Mouse (Mus musculus) kidney, embryonic 15.5 days (tissue): ENCODE measurements around the gene Mllt10. TPM values are rescaled to one million over a fixed set of nuclear protein-coding genes. Genes with fewer than 3 reads are reported as not detected.
"Not testable (repeated sequence)": the region's sequence is repeated elsewhere in the genome, so short reads cannot be mapped to it uniquely, and the experiment has no call there.

Experiments
- ATAC-seq: fragments of 200-750 bp; cut with Nextera tagmentation; replicated peaks from 2 replicates; pipeline ENCODE4 v1.8.0; 2017; ENCODE audit warnings: moderate TSS enrichment; ENCODE audit not compliant: low FRiP score
- H3K27ac ChIP-seq: fragments of 300-500 bp; sonication (generic); 2 replicates; pipeline ENCODE4 v1.5.1; 2015; ENCODE audit warnings: mild to moderate bottlenecking, inconsistent platforms
- H3K27me3 ChIP-seq: fragments of 300-500 bp; sonication (generic); 2 replicates; pipeline ENCODE4 v1.6.1; 2015; ENCODE audit warnings: inconsistent platforms
- H3K36me3 ChIP-seq: fragments of 300-500 bp; sonication (generic); 2 replicates; pipeline ENCODE4 v1.6.1; 2015; ENCODE audit warnings: inconsistent platforms
- H3K4me1 ChIP-seq: fragments of 300-500 bp; sonication (generic); 2 replicates; pipeline ENCODE4 v1.6.1; 2015; ENCODE audit warnings: inconsistent platforms
- H3K4me2 ChIP-seq: fragments of 300-500 bp; sonication (generic); 2 replicates; pipeline ENCODE4 v1.6.1; 2015; ENCODE audit warnings: moderate library complexity, mild to moderate bottlenecking, inconsistent platforms
- H3K4me3 ChIP-seq: fragments of 300-500 bp; sonication (generic); replicated peaks from 2 replicates; pipeline ENCODE4 v1.5.1; 2015; ENCODE audit warnings: mild to moderate bottlenecking, inconsistent platforms
- H3K9ac ChIP-seq: fragments of 300-500 bp; sonication (generic); 2 replicates; pipeline ENCODE4 v1.6.1; 2015; ENCODE audit warnings: mild to moderate bottlenecking, inconsistent platforms
- H3K9me3 ChIP-seq: fragments of 300-500 bp; sonication (generic); replicated peaks from 2 replicates; pipeline ENCODE4 v1.6.1; 2016; ENCODE audit warnings: inconsistent platforms
- WGBS: fragments of 180-500 bp; shearing (Covaris S2); methylation state at CpG from one replicate; pipeline ENCODE4 v1.1.7; 2015; ENCODE audit warnings: mixed read lengths; 5-methylcytosine and 5-hydroxymethylcytosine counted together
- polyA plus RNA-seq: library from polyadenylated mRNA; unstranded; fragments of >200 nt; fragmentation: Nextera tagmentation; extraction: Ambion mirVana; gene quantifications from 2 replicates; pipeline ENCODE4 v1.2.1, GENCODE M21; 2015

The Mllt10 gene
- polyA plus RNA-seq, 1 experiment from 2014 or later, result 72.9 TPM

- Histone ChIP-seq H3K27me3 (no peaks in the 10 kb centered on the region), H3K36me3 (peaks cover 33% of the 10 kb centered on the region), H3K9ac (no peak overlapping the region), H3K4me3 (no peak overlapping the region), H3K4me2 (no peak overlapping the region), H3K4me1 (peaks cover 15% of the 10 kb centered on the region), H3K9me3 (no peaks in the 10 kb centered on the region), H3K27ac (no peak overlapping the region)
- 88% methylated on average over 4 of the region's 4 CpGs for WGBS
- ATAC-seq, result no peak
Measured at GRCm38 (mm10) chr2:18068071-18068796, 13.2 kb downstream of the Mllt10 start.

- 0 out of 2 replicates have a peak, but pooled peaks have one; percentile 22 for ATAC-seq
- Histone ChIP-seq H3K27me3 (no peaks in the 10 kb centered on the region), H3K4me3 (no peak overlapping the region), H3K4me1 (peaks cover 3% of the 10 kb centered on the region; the same call in 1 of the 2 replicates), H3K4me2 (no peak overlapping the region), H3K9me3 (no peaks in the 10 kb centered on the region), H3K36me3 (peaks cover 65% of the 10 kb centered on the region), H3K9ac (no peak overlapping the region), H3K27ac (no peak overlapping the region)
- 81% methylated on average over 2 of the region's 2 CpGs for WGBS
Measured at GRCm38 (mm10) chr2:18071947-18072346, 16.9 kb downstream of the Mllt10 start.

DNA sequence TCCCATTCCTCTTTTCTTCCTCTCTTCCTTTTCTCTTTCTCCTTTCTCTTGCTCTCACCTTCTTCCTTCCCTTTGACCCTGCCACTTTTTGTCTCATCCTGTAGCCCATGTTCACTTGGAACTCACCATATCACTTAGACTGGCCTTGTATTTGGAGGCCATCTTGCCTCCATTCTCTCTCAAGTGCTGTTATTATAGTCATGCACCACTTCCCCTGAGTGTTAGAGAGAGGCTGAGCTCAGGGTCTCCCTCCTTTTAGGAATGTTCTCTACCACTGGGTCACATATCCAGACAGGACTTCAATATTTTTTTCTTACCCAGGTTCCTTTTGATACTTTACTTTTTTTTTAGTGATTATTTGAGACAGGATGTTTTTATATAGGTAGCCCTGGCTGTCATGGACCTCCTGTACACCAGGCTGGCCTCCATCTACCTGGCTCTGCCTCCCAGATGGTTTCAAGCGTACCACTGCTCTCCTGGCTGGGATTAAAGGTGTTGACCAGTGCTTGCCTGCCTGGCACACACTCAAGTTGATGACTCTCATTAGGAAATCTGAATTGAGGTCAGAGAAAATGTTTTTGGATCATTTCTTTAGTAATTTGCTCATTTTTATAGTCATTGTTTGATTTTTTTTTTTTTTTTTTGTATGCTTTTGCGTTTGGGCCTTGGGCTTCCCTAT lies 25.3 kb downstream of the Mllt10 start:
- H3K27ac ChIP-seq, result 0 out of 2 replicates have a peak overlapping the region, but pooled peaks have one; percentile 32
- H3K4me3 ChIP-seq, result no peak overlapping the region
- WGBS, result 86% methylated on average over 2 of the region's 2 CpGs
- no peaks in the 10 kb centered on the region for H3K4me1 ChIP-seq
- H3K4me2 ChIP-seq, result no peak overlapping the region
- no peaks in the 10 kb centered on the region for H3K9me3 ChIP-seq
- no peak overlapping the region for H3K9ac ChIP-seq
- no peak for ATAC-seq
- no peaks in the 10 kb centered on the region for H3K27me3 ChIP-seq
- peaks cover 82% of the 10 kb centered on the region for H3K36me3 ChIP-seq

DNA sequence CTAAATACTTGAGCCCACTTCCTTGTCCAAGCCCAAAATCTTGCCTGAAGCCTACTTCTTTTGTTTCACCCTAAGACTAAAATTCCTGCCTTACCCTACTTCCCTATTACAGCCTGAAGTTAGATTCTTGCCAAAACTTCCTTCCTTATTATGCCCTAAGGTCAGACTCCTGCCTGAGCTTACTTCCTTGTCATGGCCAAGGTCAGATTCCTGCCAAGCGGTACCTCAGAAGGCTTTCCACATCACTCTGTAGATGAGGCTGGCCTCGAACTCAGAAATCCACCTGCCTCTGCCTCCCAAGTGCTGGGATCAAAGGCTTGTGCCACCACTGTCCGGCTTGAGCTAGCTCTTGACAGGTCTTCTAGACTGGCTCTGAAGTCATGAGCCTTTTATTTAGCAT lies 32.7 kb downstream of the Mllt10 start:
- not testable (repeated sequence) for H3K9ac ChIP-seq, H3K4me1 ChIP-seq, H3K9me3 ChIP-seq, H3K4me3 ChIP-seq, ATAC-seq, H3K27ac ChIP-seq, H3K4me2 ChIP-seq, H3K27me3 ChIP-seq
- whole genome bisulfite sequencing, result 96% methylated on average over 3 of the region's 3 CpGs
- peaks cover 83% of the 10 kb centered on the region for H3K36me3 ChIP-seq

GRCm38 (mm10) chr2:18093858-18094257 lies 38.8 kb downstream of the Mllt10 start:
- Histone ChIP-seq H3K9ac (no peak overlapping the region), H3K9me3 (no peaks in the 10 kb centered on the region), H3K36me3 (peaks cover 66% of the 10 kb centered on the region), H3K4me3 (no peak overlapping the region), H3K27ac (no peak overlapping the region), H3K27me3 (no peaks in the 10 kb centered on the region), H3K4me2 (no peak overlapping the region), H3K4me1 (0 out of 2 replicates have a peak, but pooled peaks cover 4% of the 10 kb centered on the region)
- ATAC-seq, result no peak
- WGBS, result 93% methylated on average over 1 of the region's 1 CpGs

GRCm38 (mm10) chr2:18094319-18094718 lies 39.3 kb downstream of the Mllt10 start:
- Histone ChIP-seq H3K27ac (no peak overlapping the region), H3K9me3 (no peaks in the 10 kb centered on the region), H3K9ac (no peak overlapping the region), H3K4me2 (no peak overlapping the region), H3K4me3 (no peak overlapping the region), H3K36me3 (peaks cover 66% of the 10 kb centered on the region), H3K4me1 (0 out of 2 replicates have a peak, but pooled peaks cover 4% of the 10 kb centered on the region), H3K27me3 (no peaks in the 10 kb centered on the region)
- no peak for ATAC-seq

GRCm38 (mm10) chr2:18095804-18096203 lies 40.8 kb downstream of the Mllt10 start:
- Histone ChIP-seq H3K9ac (no peak overlapping the region), H3K27ac (no peak overlapping the region), H3K36me3 (peaks cover 65% of the 10 kb centered on the region)

DNA sequence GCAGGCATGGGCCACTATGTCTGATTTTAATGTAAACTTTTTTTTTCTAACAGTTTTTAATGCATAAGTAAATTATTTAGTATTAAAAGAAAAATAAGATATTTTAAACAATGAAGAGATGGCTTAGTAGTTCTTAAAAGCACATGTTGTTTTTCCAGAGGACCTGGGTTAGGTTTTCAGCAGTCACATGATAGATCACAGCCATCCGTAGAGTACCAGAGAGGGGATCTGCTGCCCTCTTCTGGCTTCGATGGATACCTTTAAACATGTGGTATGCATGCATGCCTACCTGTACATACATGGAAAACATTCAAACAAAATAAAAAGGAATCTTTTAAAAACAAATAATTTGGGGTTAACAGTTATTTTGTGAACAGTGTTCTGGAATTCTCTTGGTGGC lies 45.9 kb downstream of the Mllt10 start:
- 89% methylated on average over 2 of the region's 2 CpGs for WGBS
- H3K9me3 ChIP-seq, result 0 out of 2 replicates have a peak, but pooled peaks cover 2% of the 10 kb centered on the region
- H3K9ac ChIP-seq, result no peak overlapping the region
- H3K27me3 ChIP-seq, result no peaks in the 10 kb centered on the region
- H3K4me2 ChIP-seq, result no peak overlapping the region
- H3K4me1 ChIP-seq, result no peaks in the 10 kb centered on the region
- ATAC-seq, result no peak
- H3K36me3 ChIP-seq, result peaks cover 52% of the 10 kb centered on the region
- H3K27ac ChIP-seq, result no peak overlapping the region
- H3K4me3 ChIP-seq, result no peak overlapping the region

More at GRCm38 (mm10) chr2:18095804-18096203, 40.8 kb downstream of the Mllt10 start:
- 38% methylated on average over 2 of the region's 2 CpGs for WGBS
- no peak overlapping the region for H3K4me2 ChIP-seq
- 0 out of 2 replicates have a peak, but pooled peaks cover 4% of the 10 kb centered on the region for H3K4me1 ChIP-seq
- no peaks in the 10 kb centered on the region for H3K27me3 ChIP-seq
- ATAC-seq, result no peak
- 0 out of 2 replicates have a peak, but pooled peaks cover 2% of the 10 kb centered on the region for H3K9me3 ChIP-seq
- H3K4me3 ChIP-seq, result no peak overlapping the region

- Histone ChIP-seq H3K27me3 (no peaks in the 10 kb centered on the region), H3K9ac (no peak overlapping the region), H3K4me3 (no peak overlapping the region), H3K9me3 (no peaks in the 10 kb centered on the region), H3K36me3 (peaks cover 36% of the 10 kb centered on the region; the same call in 1 of the 2 replicates), H3K4me2 (no peak overlapping the region), H3K4me1 (no peaks in the 10 kb centered on the region), H3K27ac (no peak overlapping the region)
- ATAC-seq, result no peak
Measured at GRCm38 (mm10) chr2:18107561-18107960, 52.5 kb downstream of the Mllt10 start.

DNA sequence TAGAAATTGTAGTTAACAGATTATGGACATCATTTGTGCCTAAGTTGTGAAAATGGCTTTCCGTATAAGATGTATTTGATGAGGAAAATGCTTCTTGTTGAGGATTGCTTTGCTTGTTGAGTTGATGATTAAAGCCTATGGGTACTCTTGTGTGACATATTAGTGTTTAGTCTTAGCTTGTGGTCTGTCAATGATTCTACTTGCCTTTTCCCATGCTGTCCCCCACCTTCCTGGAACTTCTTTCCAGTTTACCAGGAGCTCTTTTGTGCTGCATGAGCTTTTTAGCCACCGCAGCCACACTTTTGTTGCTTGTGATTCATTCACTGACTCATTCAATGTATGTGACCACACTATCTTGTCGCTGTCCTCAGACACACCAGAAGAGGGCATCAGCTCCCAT lies 53.2 kb downstream of the Mllt10 start:
- Histone ChIP-seq H3K27me3 (no peaks in the 10 kb centered on the region), H3K4me3 (no peak overlapping the region), H3K9me3 (no peaks in the 10 kb centered on the region), H3K4me1 (no peaks in the 10 kb centered on the region), H3K36me3 (peaks cover 43% of the 10 kb centered on the region; the same call in 1 of the 2 replicates), H3K4me2 (no peak overlapping the region), H3K27ac (peak overlapping the region; percentile 25; the same call in 1 of the 2 replicates), H3K9ac (no peak overlapping the region)
- WGBS, result 83% methylated on average over 3 of the region's 3 CpGs
- peak; percentile 70; the same call in 1 of the 2 replicates for ATAC-seq

DNA sequence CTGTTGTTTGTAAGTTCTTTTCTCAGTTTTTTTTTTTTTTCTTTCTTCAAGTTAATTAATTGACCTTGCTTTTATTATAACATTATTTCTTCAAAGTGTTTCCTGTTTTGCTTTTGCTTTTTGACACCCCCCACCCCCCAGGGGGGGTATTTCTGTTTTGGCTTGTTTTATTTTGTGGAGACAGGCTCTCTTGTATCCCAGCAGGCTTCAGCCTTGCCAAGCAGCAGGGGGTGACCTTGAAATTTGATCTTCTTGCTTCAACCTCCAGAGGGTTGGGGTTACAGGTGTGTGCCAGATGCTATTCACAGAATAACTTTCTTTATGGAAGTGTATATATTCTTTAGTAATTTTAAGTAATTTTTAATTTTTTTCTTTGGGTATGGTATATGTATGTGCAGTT lies 56.4 kb downstream of the Mllt10 start:
- H3K4me3 ChIP-seq, result no peak overlapping the region
- no peaks in the 10 kb centered on the region for H3K9me3 ChIP-seq
- no peak overlapping the region for H3K27ac ChIP-seq
- H3K4me2 ChIP-seq, result no peak overlapping the region
- H3K9ac ChIP-seq, result no peak overlapping the region
- ATAC-seq, result no peak
- H3K27me3 ChIP-seq, result no peaks in the 10 kb centered on the region
- H3K4me1 ChIP-seq, result no peaks in the 10 kb centered on the region
- H3K36me3 ChIP-seq, result peaks cover 55% of the 10 kb centered on the region

DNA sequence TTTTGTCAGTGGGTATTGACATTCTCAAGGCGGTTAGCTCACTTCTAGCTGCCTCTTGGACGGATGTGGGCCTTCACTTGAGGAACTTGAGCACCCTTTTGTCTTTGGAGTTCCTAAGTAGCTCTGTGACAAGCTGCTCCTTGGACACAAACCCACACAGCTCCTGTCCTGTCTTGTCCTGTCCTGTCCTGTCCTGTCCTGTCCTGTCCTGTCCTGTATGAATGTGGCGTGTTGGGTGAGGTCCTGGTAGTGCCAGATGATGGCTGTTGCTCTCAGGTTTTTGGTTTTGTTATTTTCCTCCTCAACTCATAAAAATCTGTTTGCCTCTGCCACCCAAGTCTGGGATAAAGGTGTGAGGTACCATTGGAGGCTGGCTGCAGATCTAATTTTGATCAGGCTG lies 61.4 kb downstream of the Mllt10 start:
- Histone ChIP-seq H3K4me1 (no peaks in the 10 kb centered on the region), H3K27me3 (no peaks in the 10 kb centered on the region), H3K9ac (no peak overlapping the region), H3K4me3 (no peak overlapping the region), H3K27ac (no peak overlapping the region), H3K4me2 (no peak overlapping the region), H3K9me3 (no peaks in the 10 kb centered on the region), H3K36me3 (peaks cover 51% of the 10 kb centered on the region)
- no peak for ATAC-seq
- 88% methylated on average over 3 of the region's 3 CpGs for WGBS
